Mouse (Mus musculus) small intestine, adult 2 months (tissue): Measurements from ENCODE around the gene Adcyap1r1.

ENCODE experiments used
- CTCF ChIP-seq: fragments of 200-500 bp; IDR thresholded peaks from 2 replicates; pipeline ENCODE4 v1.5.1; 2012; ENCODE audit warnings: low read depth, mild to moderate bottlenecking, control low read depth, inconsistent platforms, low read length, moderate library complexity, mixed read lengths; ENCODE audit not compliant: insufficient replicate concordance, insufficient read length; ENCODE audit errors: extremely low read depth
- POLR2A ChIP-seq: fragments of 200-500 bp; IDR thresholded peaks from 2 replicates; pipeline ENCODE4 v1.6.1; 2012; ENCODE audit warnings: low read depth, mild to moderate bottlenecking, control low read depth, inconsistent platforms, low read length, moderate library complexity

- no peak for TF ChIP-seq CTCF
- TF ChIP-seq POLR2A = no peak
Measured at GRCm38 (mm10) chr6:55443927-55444688, 7.7 kb upstream of the Adcyap1r1 start.
